Mouse (Mus musculus): ENCODE results near the gene F5. TPM values are rescaled to one million over a fixed set of nuclear protein-coding genes. Genes with fewer than 3 reads are reported as not detected.

Gene F5
- polyA plus RNA-seq, 1 experiment from 2014 or later = 0.24 TPM

GRCm38 (mm10) chr1:164247971-164248370 lies 96.3 kb downstream of the F5 start:
- ATAC-seq (ENCODE audit: low FRiP score, low read depth) = no peak
- Histone ChIP-seq H3K27ac (no peak overlapping the region), H3K4me2 (replicated peaks) (peak overlapping the region; percentile 87), H3K9me3 (no peaks in the 10 kb centered on the region), H3K4me3 (peak overlapping the region; percentile 61; the same call in 1 of the 2 replicates), H3K27me3 (replicated peaks) (no peaks in the 10 kb centered on the region), H3K36me3 (no peaks in the 10 kb centered on the region), H3K4me1 (peaks cover 23% of the 10 kb centered on the region; the same call in 1 of the 2 replicates), H3K9ac (peak overlapping the region; percentile 48; the same call in 1 of the 2 replicates)
- WGBS = 7% methylated on average over 10 of the region's 10 CpGs

GRCm38 (mm10) chr1:164248465-164249331 lies 97.1 kb downstream of the F5 start, which contains the start of gene Slc19a2:
TSS of gene Slc19a2 (plus strand) at chr1:164249046.
- Histone ChIP-seq H3K9ac (peak within 1 kb of the TSS; percentile 74), H3K4me3 (peak within 1 kb of the TSS; percentile 61), H3K9me3 (no peaks in the 10 kb centered on the region), H3K4me2 (replicated peaks) (peak within 1 kb of the TSS; percentile 87), H3K27me3 (replicated peaks) (no peaks in the 10 kb centered on the region), H3K36me3 (no peaks in the 10 kb centered on the region), H3K27ac (no peak within 1 kb of the TSS; the same call in 1 of the 2 replicates), H3K4me1 (peaks cover 23% of the 10 kb centered on the region; the same call in 1 of the 2 replicates)
- peak; percentile 97 for ATAC-seq (ENCODE audit: low FRiP score, low read depth)
- WGBS = 1% methylated on average over 76 of the region's 79 CpGs

GRCm38 (mm10) chr1:164249332-164249711 lies 97.7 kb downstream of the F5 start:
- H3K9me3 ChIP-seq = no peaks in the 10 kb centered on the region
- no peaks in the 10 kb centered on the region for H3K27me3 ChIP-seq (replicated peaks)
- under 1% methylated on average over 33 of the region's 33 CpGs for WGBS
- peak overlapping the region; percentile 61 for H3K4me3 ChIP-seq
- no peak overlapping the region for H3K27ac ChIP-seq
- H3K9ac ChIP-seq = peak overlapping the region; percentile 74
- no peak for ATAC-seq (ENCODE audit: low FRiP score, low read depth)
- no peaks in the 10 kb centered on the region for H3K36me3 ChIP-seq
- peaks cover 23% of the 10 kb centered on the region; the same call in 1 of the 2 replicates for H3K4me1 ChIP-seq
- peak overlapping the region; percentile 87 for H3K4me2 ChIP-seq (replicated peaks)

- no peak overlapping the region for H3K9ac ChIP-seq
- WGBS = 61% methylated on average over 8 of the region's 8 CpGs
Observed at GRCm38 (mm10) chr1:164250391-164251150, 98.9 kb downstream of the F5 start.

GRCm38 (mm10) chr1:164251438-164251837 lies 99.8 kb downstream of the F5 start:
- WGBS = 86% methylated on average over 1 of the region's 1 CpGs
- H3K9me3 ChIP-seq = no peaks in the 10 kb centered on the region

More at GRCm38 (mm10) chr1:164250391-164251150, 98.9 kb downstream of the F5 start:
- Histone ChIP-seq H3K4me1 (peaks cover 23% of the 10 kb centered on the region; the same call in 1 of the 2 replicates), H3K4me3 (peak overlapping the region; percentile 61; the same call in 1 of the 2 replicates), H3K27me3 (replicated peaks) (no peaks in the 10 kb centered on the region), H3K4me2 (replicated peaks) (peak overlapping the region; percentile 87), H3K9me3 (no peaks in the 10 kb centered on the region), H3K36me3 (no peaks in the 10 kb centered on the region), H3K27ac (no peak overlapping the region)
- ATAC-seq (ENCODE audit: low FRiP score, low read depth) = no peak

GRCm38 (mm10) chr1:164252551-164252950 lies 100.9 kb downstream of the F5 start:
- Histone ChIP-seq H3K9me3 (no peaks in the 10 kb centered on the region), H3K36me3 (peaks cover 9% of the 10 kb centered on the region; the same call in 1 of the 2 replicates), H3K9ac (no peak overlapping the region), H3K4me1 (peaks cover 22% of the 10 kb centered on the region; the same call in 1 of the 2 replicates), H3K4me3 (no peak overlapping the region), H3K27ac (no peak overlapping the region), H3K4me2 (replicated peaks) (no peak overlapping the region), H3K27me3 (replicated peaks) (no peaks in the 10 kb centered on the region)
- 63% methylated on average over 5 of the region's 5 CpGs for WGBS
- ATAC-seq (ENCODE audit: low FRiP score, low read depth) = no peak

More at GRCm38 (mm10) chr1:164251438-164251837, 99.8 kb downstream of the F5 start:
- H3K27me3 ChIP-seq (replicated peaks) = no peaks in the 10 kb centered on the region
- no peak for ATAC-seq (ENCODE audit: low FRiP score, low read depth)
- no peak overlapping the region for H3K4me2 ChIP-seq (replicated peaks)
- no peak overlapping the region for H3K9ac ChIP-seq
- no peak overlapping the region for H3K4me3 ChIP-seq
- peaks cover 23% of the 10 kb centered on the region; the same call in 1 of the 2 replicates for H3K4me1 ChIP-seq
- H3K27ac ChIP-seq = no peak overlapping the region
- no peaks in the 10 kb centered on the region for H3K36me3 ChIP-seq

GRCm38 (mm10) chr1:164254836-164255235 lies 103.2 kb downstream of the F5 start:
- WGBS = 83% methylated on average over 3 of the region's 3 CpGs
- no peak overlapping the region for H3K9ac ChIP-seq

GRCm38 (mm10) chr1:164260171-164261028 lies 108.8 kb downstream of the F5 start:
- H3K9ac ChIP-seq = no peak overlapping the region
- H3K4me3 ChIP-seq = no peak overlapping the region
- no peak for ATAC-seq (ENCODE audit: low FRiP score, low read depth)
- H3K4me2 ChIP-seq (replicated peaks) = no peak overlapping the region
- WGBS = 84% methylated on average over 16 of the region's 16 CpGs
- no peaks in the 10 kb centered on the region for H3K4me1 ChIP-seq
- peaks cover 20% of the 10 kb centered on the region for H3K36me3 ChIP-seq
- H3K27me3 ChIP-seq (replicated peaks) = no peaks in the 10 kb centered on the region
- no peaks in the 10 kb centered on the region for H3K9me3 ChIP-seq
- no peak overlapping the region for H3K27ac ChIP-seq

More at GRCm38 (mm10) chr1:164254836-164255235, 103.2 kb downstream of the F5 start:
- no peak for ATAC-seq (ENCODE audit: low FRiP score, low read depth)
- peaks cover 10% of the 10 kb centered on the region; the same call in 1 of the 2 replicates for H3K4me1 ChIP-seq
- H3K36me3 ChIP-seq = peaks cover 9% of the 10 kb centered on the region; the same call in 1 of the 2 replicates
- H3K27me3 ChIP-seq (replicated peaks) = no peaks in the 10 kb centered on the region
- no peak overlapping the region for H3K4me3 ChIP-seq
- H3K4me2 ChIP-seq (replicated peaks) = no peak overlapping the region
- no peaks in the 10 kb centered on the region for H3K9me3 ChIP-seq
- H3K27ac ChIP-seq = no peak overlapping the region

GRCm38 (mm10) chr1:164261553-164261952 lies 109.9 kb downstream of the F5 start:
- ATAC-seq (ENCODE audit: low FRiP score, low read depth) = no peak
- no peaks in the 10 kb centered on the region for H3K4me1 ChIP-seq
- H3K27ac ChIP-seq = no peak overlapping the region
- H3K9me3 ChIP-seq = no peaks in the 10 kb centered on the region
- H3K27me3 ChIP-seq (replicated peaks) = no peaks in the 10 kb centered on the region
- no peak overlapping the region for H3K4me2 ChIP-seq (replicated peaks)
- WGBS = 95% methylated on average over 7 of the region's 7 CpGs
- no peak overlapping the region for H3K4me3 ChIP-seq
- no peak overlapping the region for H3K9ac ChIP-seq
- H3K36me3 ChIP-seq = peaks cover 20% of the 10 kb centered on the region
